Mouse (Mus musculus): ENCODE results near the gene Dok7. TPM values are rescaled to one million over a fixed set of nuclear protein-coding genes. Genes with fewer than 3 reads are reported as not detected.
A peak's percentile ranks its signal among the peaks of the same experiment; 100 is the strongest.

Dok7 gene
- total RNA-seq, 2 experiments from 2014 or later = 21.7 to 29.2 TPM

DNA sequence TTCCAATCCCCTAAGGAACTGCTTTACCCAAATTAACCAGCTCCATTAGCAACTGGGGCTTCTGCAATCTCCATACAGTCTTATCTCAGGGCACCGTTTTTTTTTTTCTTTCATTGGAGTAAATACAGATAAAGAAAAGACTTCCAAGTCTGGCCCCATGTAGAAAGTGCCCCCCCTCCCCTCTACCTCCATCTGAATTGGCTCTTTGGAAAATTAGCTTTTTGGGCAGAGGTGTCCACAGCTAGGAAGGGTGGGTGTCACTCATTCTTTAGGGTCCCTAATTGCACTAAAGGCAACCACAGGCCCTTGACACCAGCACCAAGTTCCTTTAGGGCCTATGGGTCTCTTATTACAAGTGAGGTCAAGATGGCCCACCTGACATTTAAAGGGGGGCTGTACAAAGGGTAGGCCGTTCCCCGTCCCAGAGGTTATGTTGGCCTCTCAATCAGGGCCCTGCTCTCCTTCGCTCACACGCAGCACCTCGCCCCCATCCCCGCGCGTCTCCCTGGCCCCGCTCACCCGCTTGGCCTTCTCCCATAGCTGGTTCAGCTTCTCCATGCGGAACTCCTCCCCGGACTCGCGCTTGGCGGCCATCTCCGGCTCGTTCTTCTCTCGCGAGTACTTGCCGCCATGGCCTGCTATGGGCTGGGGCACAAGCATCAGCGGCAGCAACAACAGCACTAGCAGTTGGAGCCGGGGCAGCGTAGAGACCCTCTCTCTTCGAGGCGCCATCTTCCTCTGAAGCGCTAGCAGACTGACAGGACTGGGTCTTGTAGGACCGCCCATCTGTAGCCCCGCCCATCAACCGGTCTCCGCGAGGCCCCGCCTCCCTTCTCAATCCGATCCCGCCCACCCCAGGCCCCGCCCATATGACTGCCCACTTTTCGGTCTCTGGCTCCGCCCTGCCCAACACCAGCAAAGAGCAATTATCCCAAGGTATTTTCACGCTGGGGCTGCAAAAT, 48.7 kb downstream of the Dok7 start, which contains the start of gene Lrpap1:
Lrpap1 (minus strand) TSS at position 807 of the 962 bp plus-strand sequence.
- intact Hi-C loops (cut with DNase I) = no loop called here
- DNase-seq (ENCODE audit: low spot score in 2 of 2) = peak; percentile 87 to 89

DNA sequence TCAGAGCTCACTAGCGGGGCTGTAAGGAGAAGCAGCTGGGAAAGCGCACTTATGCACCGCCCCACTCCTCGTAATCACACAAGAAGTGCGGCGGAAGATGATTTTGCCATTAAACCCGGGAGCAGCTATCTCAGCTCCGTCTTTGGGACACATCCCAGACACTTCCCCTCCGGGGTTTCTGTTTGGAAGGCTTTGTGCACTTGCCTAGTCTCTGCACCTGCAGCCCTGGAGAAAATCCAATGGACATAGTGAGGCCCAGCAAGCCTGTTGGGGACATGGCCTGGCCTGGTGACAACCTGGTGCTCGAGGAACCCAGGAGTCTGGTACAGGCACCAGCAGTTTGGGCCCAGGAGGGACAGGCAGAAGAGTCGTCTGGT, 49.3 kb downstream of the Dok7 start:
- peak in 1 of 2 experiments; percentile 27 for DNase-seq (ENCODE audit: low spot score in 2 of 2)
- intact Hi-C loops (cut with DNase I) = no loop called here

DNA sequence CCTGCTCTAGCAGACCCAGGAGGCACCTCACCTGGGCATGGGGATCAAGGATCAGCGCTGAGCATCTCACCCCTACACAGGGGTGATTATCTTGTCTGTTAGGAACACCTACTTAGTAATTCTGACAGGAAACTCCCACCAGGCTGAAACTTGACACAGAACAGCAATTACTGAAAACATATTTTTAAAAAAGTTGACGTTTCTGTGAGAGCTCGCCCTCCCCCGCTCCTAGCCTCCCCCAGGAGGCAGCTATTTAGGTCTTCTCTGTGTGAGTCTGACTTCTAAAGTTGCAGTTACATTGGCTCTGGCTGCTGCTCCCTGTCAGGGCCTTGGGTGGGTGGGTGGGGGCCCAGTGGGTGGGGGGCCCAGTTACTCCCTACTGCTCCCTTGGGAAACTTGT, 55.9 kb downstream of the Dok7 start:
- peak in 1 of 2 experiments; percentile 45 for DNase-seq (ENCODE audit: low spot score in 2 of 2)

DNA sequence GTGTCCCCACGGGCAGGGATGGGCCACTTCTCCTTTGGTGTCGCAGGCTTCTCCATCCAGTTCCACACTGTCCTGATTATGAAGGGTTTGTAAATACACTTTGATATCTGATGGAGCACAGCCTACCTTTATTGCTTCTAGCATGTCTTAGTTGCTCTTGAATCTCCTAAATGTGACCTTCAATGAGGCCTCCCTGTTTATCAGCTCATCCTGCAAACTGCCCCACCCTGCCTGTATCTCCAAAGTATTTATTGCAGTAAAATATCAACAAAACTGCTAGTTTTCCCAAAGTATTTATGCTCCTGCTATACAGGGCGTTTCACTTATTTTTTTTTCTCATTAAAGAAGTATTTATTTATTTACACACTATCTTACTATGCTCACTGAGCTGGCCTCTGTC, 59.4 kb downstream of the Dok7 start:
- intact Hi-C loops (cut with DNase I) = no loop called here
- no peak for DNase-seq (ENCODE audit: low spot score in 2 of 2)

More for the DNA sequence above, 55.9 kb downstream of the Dok7 start:
- intact Hi-C loops (cut with DNase I) = loop anchor here (1.0 kb wide), 1 partner anchor 17 kb away; no protein-coding TSS in a partner anchor

GRCm38 (mm10) chr5:35117633-35118032, 61.1 kb downstream of the Dok7 start:
- no peak for DNase-seq (ENCODE audit: low spot score in 2 of 2)
- intact Hi-C loops (cut with DNase I) = no loop called here

DNA sequence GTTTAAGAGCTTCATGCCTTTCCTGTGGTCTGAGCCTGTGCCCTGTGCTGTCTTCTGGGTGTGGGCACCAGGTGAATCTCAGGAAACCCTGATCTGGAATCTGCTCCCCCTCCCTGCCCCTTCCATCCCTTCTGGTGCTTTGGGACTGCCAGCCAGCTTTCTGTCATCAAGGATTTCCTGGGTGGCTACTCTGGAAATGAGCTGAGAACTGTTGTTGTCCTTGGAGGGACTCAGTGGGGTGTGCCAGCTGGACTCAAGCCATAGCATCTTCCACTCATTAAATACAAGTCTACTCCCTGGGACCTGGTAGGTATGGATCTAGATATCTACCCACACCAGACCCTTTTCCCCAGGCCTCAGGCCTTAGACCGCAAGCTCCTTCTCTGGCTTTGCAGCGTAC, 61.9 kb downstream of the Dok7 start:
- no peak for DNase-seq (ENCODE audit: low spot score in 2 of 2)
- intact Hi-C loops (cut with DNase I) = no loop called here

- intact Hi-C loops (cut with DNase I) = no loop called here
- DNase-seq (ENCODE audit: low spot score in 2 of 2) = peak; percentile 28 to 34
These were observed 63.5 kb downstream of the Dok7 start for GRCm38 (mm10) chr5:35120024-35120423.

- intact Hi-C loops (cut with DNase I) = loop anchor here (1.0 kb wide), 1 partner anchor 17 kb away; no protein-coding TSS in a partner anchor
- DNase-seq (ENCODE audit: low spot score in 2 of 2) = peak; percentile 69 to 82
These were observed 72.6 kb downstream of the Dok7 start for GRCm38 (mm10) chr5:35129208-35129607.

- peak in 1 of 2 experiments; percentile 23 for DNase-seq (ENCODE audit: low spot score in 2 of 2)
- intact Hi-C loops (cut with DNase I) = loop anchor here (1.0 kb wide), 1 partner anchor 17 kb away; no protein-coding TSS in a partner anchor
These were observed 73.2 kb downstream of the Dok7 start for GRCm38 (mm10) chr5:35129767-35130191.

DNA sequence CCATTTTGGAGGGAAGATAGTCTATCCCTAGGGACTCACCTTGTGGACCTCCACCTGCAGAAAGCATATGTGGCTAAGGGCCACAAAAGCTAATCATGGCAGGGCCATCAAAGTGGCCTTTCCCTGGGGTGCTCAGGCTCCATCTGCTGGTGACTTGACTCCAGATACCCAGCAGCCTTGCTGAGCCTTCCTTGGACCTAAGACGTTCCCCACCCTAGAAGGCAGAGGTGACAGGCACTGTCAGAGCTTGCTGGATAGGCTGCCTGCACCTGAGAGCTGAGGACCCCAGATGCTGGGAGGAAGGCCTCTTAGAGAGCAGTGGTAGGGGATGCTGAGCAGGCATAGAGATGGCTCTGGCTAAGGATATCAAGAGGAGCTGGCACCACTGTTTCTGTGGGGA, 74.7 kb downstream of the Dok7 start:
- intact Hi-C loops (cut with DNase I) = no loop called here

DNA sequence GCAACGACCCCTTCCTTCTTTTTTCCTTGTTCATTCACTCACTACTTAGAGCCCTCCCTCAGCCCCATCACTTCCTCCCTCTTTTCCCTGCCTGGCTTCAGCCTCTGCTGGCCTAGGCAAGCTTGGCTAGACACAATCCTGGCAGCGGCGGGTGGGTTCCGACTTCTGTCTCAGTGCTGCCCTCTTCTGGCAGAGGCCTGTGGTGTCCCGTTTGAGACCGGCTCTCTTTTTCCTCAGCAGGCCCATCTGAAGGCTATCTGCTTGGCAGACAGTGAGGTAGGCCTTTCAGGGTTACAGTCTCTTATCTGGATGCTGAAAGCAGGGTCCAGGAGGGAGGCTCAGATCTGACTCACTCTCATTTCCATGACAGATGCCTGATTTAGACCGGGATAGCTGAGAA, 75.2 kb downstream of the Dok7 start:
- intact Hi-C loops (cut with DNase I) = no loop called here
- peak; percentile 74 to 81 for DNase-seq (ENCODE audit: low spot score in 2 of 2)

More for the DNA sequence above, 74.7 kb downstream of the Dok7 start:
- no peak for DNase-seq (ENCODE audit: low spot score in 2 of 2)

- no peak for DNase-seq (ENCODE audit: low spot score in 2 of 2)
- intact Hi-C loops (cut with DNase I) = no loop called here
These were observed 75.9 kb downstream of the Dok7 start for GRCm38 (mm10) chr5:35132278-35132980.

DNA sequence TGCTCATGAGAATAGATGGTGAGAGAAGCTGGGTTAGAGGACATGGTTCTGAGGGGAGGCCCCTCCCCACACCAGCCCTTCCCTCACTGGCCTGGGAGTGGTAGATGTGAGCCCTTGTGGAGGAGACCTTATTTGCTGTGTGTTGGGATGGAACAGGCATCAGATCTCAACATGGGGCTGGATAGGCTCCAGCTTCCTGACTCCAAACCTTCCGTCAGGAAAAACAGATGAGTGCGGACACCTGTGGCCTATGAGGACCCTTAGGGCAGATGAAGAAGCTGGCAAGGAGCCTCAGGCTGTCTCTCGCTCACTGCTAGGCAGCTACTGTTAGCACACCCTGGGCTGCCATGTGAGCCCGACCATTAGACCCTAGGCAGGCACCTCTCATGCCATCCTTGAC, 76.9 kb downstream of the Dok7 start:
- intact Hi-C loops (cut with DNase I) = no loop called here
- DNase-seq (ENCODE audit: low spot score in 2 of 2) = no peak

GRCm38 (mm10) chr5:35134286-35134685, 77.7 kb downstream of the Dok7 start:
- intact Hi-C loops (cut with DNase I) = no loop called here

GRCm38 (mm10) chr5:35135903-35136302, 79.3 kb downstream of the Dok7 start:
- intact Hi-C loops (cut with DNase I) = no loop called here

More at GRCm38 (mm10) chr5:35134286-35134685, 77.7 kb downstream of the Dok7 start:
- no peak for DNase-seq (ENCODE audit: low spot score in 2 of 2)

More at GRCm38 (mm10) chr5:35135903-35136302, 79.3 kb downstream of the Dok7 start:
- DNase-seq (ENCODE audit: low spot score in 2 of 2) = no peak

Small RNA genes lying within 50 kb of the gene (microRNA-seq; reads per million reads assigned to microRNA genes)
- 14.2 reads per million, percentile 34 among the genes with 10 or more reads in this experiment for gene Mir3097

Other genes with a start within 250 kb of the Dok7 start
- gene Msantd1, start 148.8 kb upstream of the Dok7 start, total RNA-seq (2021) = 1 to 10 TPM; 5.4 to 8.2 TPM
- gene Rgs12, start 107.3 kb upstream of the Dok7 start, total RNA-seq (2021) = 10 to 100 TPM; 51.1 to 55.7 TPM
- 1 to 10 TPM in 1 of 2 experiments, under 1 TPM in 1; 0.35 to 1.6 TPM for gene Hgfac, start 15.3 kb upstream of the Dok7 start, total RNA-seq (2021)
- 100 to 1,000 TPM; 139 to 153 TPM for gene Lrpap1, start 49.0 kb downstream of the Dok7 start, total RNA-seq (2021)
- 10 to 100 TPM; 22.9 to 24.1 TPM for gene Adra2c, start 221.6 kb downstream of the Dok7 start, total RNA-seq (2021)